Mouse (Mus musculus) kidney, postnatal 36 days (tissue): ENCODE data around the gene Tmod4.

ENCODE experiments used
- DNase-seq, 2 experiments: peaks; one replicate each; pipeline ENCODE4 v3.0.0; 2021 to 2022; ENCODE audit warnings: mixed read lengths in 2 of 2

Tmod4 gene

DNA sequence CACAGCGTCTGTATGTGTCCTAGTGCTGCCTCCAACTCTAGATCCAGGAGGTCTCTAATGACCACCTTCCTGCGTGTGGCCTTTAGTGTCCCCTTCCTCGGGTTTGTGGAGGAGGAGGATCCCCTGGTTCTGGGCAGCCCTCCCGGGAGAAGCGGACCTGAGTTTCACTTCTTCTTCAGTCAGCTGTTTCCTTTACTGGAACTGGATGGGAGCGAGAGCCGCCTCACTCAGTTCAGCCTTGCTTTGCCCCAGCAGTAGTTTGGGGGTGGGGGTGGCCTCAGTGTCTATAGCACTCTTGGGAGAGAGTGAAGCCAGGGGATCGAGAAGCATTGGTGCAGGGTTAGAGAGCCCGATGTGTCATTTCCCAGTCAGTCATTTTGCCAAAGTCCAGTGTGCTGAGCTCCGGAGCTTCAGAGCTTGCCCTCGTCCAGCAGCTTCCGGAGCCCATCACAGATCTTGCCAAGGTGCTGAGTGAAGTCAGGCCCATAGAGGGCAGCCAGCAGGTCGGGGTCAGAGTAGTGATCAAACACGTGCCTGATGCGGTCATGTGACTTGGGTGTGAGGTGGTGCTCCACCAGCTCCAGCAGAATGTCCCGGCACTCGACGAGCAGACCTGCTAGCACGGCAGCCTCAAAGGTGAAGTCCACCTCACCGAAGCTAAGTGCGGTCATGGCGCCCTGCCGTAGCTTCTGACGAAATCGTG is 15.5 kb downstream of the Tmod4 start:
- DNase-seq: peak; percentile 88 to 90

DNA sequence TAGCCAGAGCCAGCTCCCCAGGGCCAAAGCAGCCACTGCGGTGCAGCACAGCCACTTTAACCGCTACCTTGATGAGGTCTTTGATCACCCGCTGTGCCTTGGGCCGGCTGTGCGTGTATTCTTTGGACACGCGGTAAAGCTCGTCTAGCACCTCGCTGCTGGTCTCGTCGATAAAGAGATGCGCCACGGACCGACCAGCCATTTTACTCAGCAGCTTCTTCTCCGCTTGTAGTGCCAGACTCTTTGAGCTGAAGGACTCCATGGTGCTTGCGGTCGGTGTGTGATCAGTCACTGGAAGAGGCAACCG is 16.0 kb downstream of the Tmod4 start:
- no peak for DNase-seq

GRCm38 (mm10) chr3:95140795-95141194 is 16.5 kb downstream of the Tmod4 start:
- no peak for DNase-seq

DNA sequence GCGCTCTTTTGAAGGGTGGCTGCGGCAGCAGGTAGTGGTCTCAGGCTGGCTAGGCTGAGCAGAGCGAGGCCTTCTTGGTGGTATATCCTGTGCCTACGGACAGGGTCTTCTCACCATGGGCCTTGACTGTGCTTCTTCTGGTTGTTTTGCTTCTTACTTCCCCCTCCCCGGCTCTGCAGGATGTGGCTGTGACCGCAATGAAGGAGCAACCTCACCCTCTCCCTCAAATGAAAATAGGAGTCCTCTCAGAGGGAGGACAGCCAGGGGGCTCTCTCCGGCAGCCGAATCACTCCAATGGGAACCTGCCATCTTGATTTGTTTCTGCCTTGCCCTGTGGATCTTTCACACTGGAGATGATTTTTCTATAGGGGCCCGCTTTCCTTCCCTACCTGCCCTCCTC is 17.2 kb downstream of the Tmod4 start:
- DNase-seq: no peak

- peak in 1 of 2 experiments; percentile 56 for DNase-seq
Observed at GRCm38 (mm10) chr3:95141952-95142616, 17.8 kb downstream of the Tmod4 start, which contains the start of gene Tnfaip8l2. Tnfaip8l2 (minus strand) TSS chr3:95142360.

DNA sequence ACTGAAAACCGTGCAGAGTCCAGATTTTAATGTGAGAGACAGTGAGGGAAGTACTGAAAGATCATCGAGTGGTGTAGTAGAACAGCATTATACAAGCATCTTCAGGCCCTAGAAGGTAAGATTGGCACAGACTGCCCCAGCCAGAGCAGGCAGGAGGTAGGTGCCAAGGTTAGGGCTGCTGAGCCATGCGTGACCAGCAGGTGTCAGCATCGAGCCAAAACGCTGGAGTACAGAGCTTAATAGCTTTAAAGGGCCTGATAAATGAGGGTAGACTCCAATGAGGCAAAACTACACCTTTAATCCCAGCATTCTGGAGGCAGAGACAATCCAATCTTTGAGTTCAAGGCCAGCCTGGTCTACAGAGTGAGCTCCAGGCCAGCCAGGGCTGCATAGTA is 18.3 kb downstream of the Tmod4 start:
- peak; percentile 90 to 95 for DNase-seq

DNA sequence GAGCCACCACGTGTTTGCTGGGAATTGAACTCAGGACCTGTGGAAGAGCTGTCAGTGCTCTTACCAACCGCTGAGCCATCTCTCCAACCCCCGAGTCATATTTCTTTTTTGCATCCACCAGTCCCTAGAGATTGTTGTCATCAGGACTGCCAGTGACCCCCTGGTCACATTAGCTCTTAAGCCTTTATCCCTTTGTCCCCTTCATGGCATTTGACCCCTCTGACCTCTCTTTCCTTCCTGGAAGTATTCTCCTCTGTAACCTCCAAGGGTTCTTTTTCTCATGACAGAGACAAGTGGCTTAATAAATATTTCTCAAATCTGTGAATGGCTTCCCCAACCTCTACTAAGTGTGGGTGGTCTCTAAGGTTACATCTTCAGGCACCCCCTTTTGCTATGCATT is 23.6 kb downstream of the Tmod4 start:
- peak; percentile 47 to 63 for DNase-seq

DNA sequence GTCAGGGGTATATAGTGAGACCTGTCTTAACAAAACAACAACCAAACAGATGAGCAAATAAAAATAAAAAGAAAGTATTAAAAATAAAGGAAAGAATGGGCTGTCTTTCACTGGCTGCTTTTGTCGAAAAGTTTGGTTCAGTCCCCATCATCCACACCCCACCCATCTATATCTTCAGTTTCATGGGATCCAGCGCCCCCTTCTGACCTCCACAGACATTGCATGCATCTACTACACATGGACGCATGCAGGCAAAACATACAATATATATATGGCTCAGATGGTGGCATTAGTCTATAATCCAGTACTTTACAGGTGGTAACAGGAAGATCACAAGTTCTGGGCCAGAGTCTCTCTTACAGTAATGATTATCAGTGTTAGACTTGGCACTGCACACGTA is 29.6 kb downstream of the Tmod4 start:
- peak in 1 of 2 experiments; percentile 79 for DNase-seq

GRCm38 (mm10) chr3:95159511-95159986 is 35.3 kb downstream of the Tmod4 start:
- DNase-seq: no peak

- peak; percentile 93 to 94 for DNase-seq
Observed at GRCm38 (mm10) chr3:95159987-95160963, 36.0 kb downstream of the Tmod4 start, which contains the start of gene Sema6c. Sema6c (plus strand) TSS chr3:95160457.

DNA sequence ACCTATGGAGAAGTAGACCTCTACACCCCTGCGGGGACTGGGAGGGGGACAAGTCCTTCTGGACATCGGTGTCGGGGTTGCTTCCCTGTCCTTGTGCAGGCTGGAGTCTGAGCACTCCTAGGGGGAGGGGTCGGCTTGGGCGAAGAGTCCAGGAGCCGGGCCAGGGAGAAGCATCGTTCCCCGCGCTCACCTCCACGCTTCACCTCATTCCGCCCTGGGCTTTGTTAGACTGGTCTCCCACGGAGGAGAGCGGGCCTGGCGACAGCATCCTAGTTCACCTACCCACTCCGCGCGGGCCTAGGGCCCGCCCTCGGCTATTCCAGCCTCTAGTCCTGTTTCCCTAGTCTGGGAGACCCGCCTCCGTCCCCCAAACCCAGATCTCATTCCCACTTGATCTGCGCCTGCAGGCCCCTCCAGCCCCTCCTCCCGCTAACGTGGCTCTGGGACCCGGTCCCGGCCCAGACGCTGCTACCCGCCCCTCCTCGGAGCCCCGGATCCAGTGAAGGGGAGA is 36.8 kb downstream of the Tmod4 start:
- peak in 1 of 2 experiments; percentile 24 for DNase-seq

DNA sequence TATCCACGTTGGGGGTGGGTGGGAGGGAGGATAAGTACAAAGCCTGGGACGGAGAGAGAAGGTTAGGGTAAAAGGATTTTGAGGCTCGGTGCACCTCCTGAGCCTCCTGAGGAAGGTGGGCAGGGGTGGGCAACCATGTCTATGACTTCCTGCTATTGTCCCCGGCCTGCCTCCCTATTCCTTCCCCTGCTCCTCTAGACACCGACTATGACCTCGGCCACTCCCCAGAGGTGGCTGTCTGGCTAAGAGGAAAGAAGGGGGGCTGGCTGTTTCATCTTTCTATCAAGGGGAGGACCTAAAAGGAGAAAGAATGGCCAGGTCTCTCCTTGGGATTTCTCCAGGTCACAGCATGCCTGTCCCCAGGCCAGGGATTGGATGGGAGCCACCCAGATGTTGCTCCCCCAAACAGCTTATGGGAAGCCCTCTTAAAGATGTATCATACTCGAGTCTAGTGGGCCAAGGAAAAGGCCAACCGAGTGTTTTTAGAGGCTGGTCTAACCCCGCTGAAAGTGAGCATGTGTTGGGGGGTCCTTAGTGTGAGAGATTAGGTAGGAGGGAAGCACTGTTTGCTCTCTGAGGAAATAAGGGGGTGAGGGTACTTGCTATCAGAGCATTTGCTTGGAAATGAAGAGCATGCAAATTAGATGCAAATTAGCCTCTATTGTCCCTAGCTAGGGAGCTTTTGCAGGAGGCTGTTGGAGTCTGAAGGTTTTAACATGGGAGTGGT is 37.5 kb downstream of the Tmod4 start:
- DNase-seq: no peak

- DNase-seq: no peak
Observed at GRCm38 (mm10) chr3:95162345-95162628, 38.0 kb downstream of the Tmod4 start.

- no peak for DNase-seq
Observed at GRCm38 (mm10) chr3:95163419-95164255, 39.4 kb downstream of the Tmod4 start.

- no peak for DNase-seq
Observed at GRCm38 (mm10) chr3:95164256-95164550, 39.9 kb downstream of the Tmod4 start.

DNA sequence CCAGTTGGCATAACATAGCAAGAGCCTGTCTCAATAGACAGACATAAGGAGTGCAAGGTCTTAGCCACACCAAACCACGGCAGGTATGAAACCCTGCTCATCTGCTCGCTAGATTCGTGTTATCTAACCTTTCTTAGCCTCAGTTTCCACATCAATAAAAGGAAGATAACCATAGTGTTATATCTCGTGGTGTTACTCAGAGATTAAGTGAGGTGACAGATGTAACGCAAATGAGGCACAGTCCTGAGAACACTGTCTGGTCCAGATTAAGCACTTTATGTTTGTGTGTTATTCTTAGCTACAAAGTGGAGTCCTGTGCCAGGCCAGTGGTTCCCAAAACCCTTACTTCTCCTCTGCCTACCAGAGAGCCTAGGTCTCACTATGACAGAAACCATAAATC is 40.6 kb downstream of the Tmod4 start:
- DNase-seq: no peak

DNA sequence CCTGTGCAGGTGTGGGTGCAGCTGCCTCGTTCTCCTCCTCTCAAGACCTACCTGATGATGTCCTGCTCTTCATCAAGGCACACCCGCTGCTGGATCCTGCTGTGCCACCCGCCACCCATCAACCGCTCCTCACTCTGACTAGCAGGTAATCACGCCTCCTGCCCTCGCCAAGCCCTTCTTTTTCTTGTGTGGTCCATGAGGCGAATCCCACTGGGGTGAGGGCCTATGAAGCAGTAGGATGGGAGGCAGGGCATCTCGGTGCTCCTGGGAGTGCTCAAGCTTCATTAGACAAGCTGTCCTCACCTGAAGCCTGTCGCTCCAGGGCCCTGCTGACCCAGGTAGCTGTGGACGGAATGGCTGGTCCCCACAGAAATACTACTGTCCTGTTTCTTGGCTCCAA is 45.7 kb downstream of the Tmod4 start:
- no peak for DNase-seq

DNA sequence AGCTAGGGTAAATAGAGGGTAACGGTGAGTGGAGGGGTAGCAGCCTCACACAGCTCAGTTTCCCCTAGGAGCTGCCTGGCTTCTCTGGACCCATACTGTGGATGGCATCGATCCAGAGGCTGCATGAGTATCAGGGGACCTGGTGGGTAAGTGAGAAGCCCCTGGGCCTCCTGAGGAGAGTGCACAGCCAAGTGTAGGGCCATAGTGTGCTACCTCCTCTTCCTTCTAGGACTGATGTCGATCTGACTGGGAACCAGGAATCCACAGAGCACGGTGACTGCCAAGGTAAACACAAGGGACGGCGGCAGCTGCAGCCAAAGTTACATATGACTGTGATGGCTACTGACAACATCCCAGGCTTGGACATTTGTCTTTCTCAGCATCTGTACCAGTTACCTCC is 46.8 kb downstream of the Tmod4 start:
- DNase-seq: no peak

DNA sequence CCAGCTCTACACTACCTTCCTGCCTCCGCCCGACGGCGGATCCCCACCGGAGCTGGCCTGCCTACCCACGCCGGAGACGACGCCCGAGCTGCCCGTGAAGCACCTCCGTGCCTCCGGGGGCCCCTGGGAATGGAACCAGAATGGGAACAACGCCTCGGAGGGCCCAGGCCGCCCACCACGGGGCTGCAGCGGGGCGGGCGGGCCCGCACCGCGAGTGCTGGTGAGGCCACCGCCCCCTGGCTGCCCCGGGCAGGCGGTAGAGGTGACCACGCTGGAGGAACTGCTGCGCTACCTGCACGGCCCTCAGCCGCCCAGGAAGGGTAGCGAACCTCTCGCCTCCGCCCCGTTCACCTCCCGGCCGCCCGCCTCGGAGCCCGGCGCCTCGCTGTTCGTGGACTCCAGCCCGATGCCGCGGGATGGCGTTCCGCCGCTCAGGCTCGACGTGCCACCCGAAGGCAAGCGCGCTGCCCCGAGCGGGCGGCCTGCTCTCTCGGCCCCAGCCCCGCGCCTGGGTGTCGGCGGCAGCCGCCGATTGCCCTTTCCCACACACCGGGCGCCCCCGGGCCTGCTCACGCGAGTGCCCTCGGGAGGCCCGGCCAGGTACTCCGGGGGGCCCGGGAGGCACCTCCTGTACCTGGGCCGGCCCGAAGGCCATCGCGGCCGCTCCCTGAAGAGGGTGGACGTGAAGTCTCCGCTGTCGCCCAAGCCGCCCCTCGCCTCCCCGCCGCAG is 48.4 kb downstream of the Tmod4 start:
- DNase-seq: peak in 1 of 2 experiments; percentile 39

- DNase-seq: peak in 1 of 2 experiments; percentile 64
Observed at GRCm38 (mm10) chr3:95173256-95173949, 49.1 kb downstream of the Tmod4 start.
